Mouse (Mus musculus) cerebellum, adult 8-10 months (tissue): Measurements from ENCODE around the gene Pmvk.

ENCODE experiments used
- DNase-seq: peaks from one replicate; pipeline ENCODE4 v3.0.0; 2022

The Pmvk gene

GRCm38 (mm10) chr3:89484766-89485524 lies 30.6 kb downstream of the Pmvk start:
- peak; percentile 46 for DNase-seq

- no peak for DNase-seq
Observed at GRCm38 (mm10) chr3:89486111-89486510, 31.8 kb downstream of the Pmvk start.

- no peak for DNase-seq
Observed at GRCm38 (mm10) chr3:89486916-89487702, 32.8 kb downstream of the Pmvk start.

- no peak for DNase-seq
Observed at GRCm38 (mm10) chr3:89490790-89491189, 36.4 kb downstream of the Pmvk start.

GRCm38 (mm10) chr3:89491559-89491958 lies 37.2 kb downstream of the Pmvk start:
- no peak for DNase-seq

GRCm38 (mm10) chr3:89492701-89493151 lies 38.4 kb downstream of the Pmvk start:
- no peak for DNase-seq

- no peak for DNase-seq
Observed at GRCm38 (mm10) chr3:89494630-89495029, 40.3 kb downstream of the Pmvk start.

GRCm38 (mm10) chr3:89496366-89496765 lies 42.0 kb downstream of the Pmvk start:
- DNase-seq, result no peak

GRCm38 (mm10) chr3:89499696-89500095 lies 45.4 kb downstream of the Pmvk start:
- no peak for DNase-seq

- DNase-seq, result no peak
Observed at GRCm38 (mm10) chr3:89501486-89501885, 47.1 kb downstream of the Pmvk start.

GRCm38 (mm10) chr3:89502551-89502950 lies 48.2 kb downstream of the Pmvk start:
- no peak for DNase-seq

- DNase-seq, result no peak
Observed at GRCm38 (mm10) chr3:89508041-89508440, 53.7 kb downstream of the Pmvk start.

- DNase-seq, result peak; percentile 43
Observed at GRCm38 (mm10) chr3:89510979-89511378, 56.6 kb downstream of the Pmvk start.

GRCm38 (mm10) chr3:89511400-89511799 lies 57.1 kb downstream of the Pmvk start:
- DNase-seq, result no peak

GRCm38 (mm10) chr3:89512225-89512624 lies 57.9 kb downstream of the Pmvk start:
- no peak for DNase-seq

GRCm38 (mm10) chr3:89515444-89515843 lies 61.1 kb downstream of the Pmvk start:
- DNase-seq, result no peak

GRCm38 (mm10) chr3:89516321-89516720 lies 62.0 kb downstream of the Pmvk start:
- DNase-seq, result no peak
